Mouse (Mus musculus) neural tube, embryonic 13.5 days (tissue): ENCODE data around the gene Zfp992. TPM values are rescaled to one million over a fixed set of nuclear protein-coding genes. Genes with fewer than 3 reads are reported as not detected.
"Not testable (repeated sequence)": the region's sequence is repeated elsewhere in the genome, so short reads cannot be mapped to it uniquely, and the experiment has no call there.

Source experiments
- ATAC-seq: fragments of 200-750 bp; cut with Nextera tagmentation; 2 replicates; pipeline ENCODE4 v1.8.0; 2017; ENCODE audit warnings: low read depth, mild to moderate bottlenecking, moderate TSS enrichment, moderate library complexity
- H3K27ac ChIP-seq: fragments of 300-500 bp; sonication (generic); replicated peaks from 2 replicates; pipeline ENCODE4 v1.5.1; 2015; ENCODE audit warnings: moderate library complexity, mild to moderate bottlenecking, inconsistent platforms
- H3K27me3 ChIP-seq: fragments of 300-500 bp; sonication (generic); 2 replicates; pipeline ENCODE4 v1.6.1; 2015; ENCODE audit warnings: mild to moderate bottlenecking, inconsistent platforms
- H3K36me3 ChIP-seq: fragments of 300-500 bp; sonication (generic); 2 replicates; pipeline ENCODE4 v1.6.1; 2015; ENCODE audit warnings: mild to moderate bottlenecking, inconsistent platforms
- H3K4me1 ChIP-seq: fragments of 300-500 bp; sonication (generic); replicated peaks from 2 replicates; pipeline ENCODE4 v1.6.1; 2015; ENCODE audit warnings: inconsistent platforms
- H3K4me2 ChIP-seq: fragments of 300-500 bp; sonication (generic); 2 replicates; pipeline ENCODE4 v1.6.1; 2015; ENCODE audit warnings: inconsistent platforms, mild to moderate bottlenecking, moderate library complexity
- H3K4me3 ChIP-seq: fragments of 300-500 bp; sonication (generic); 2 replicates; pipeline ENCODE4 v1.5.1; 2015; ENCODE audit warnings: mild to moderate bottlenecking, inconsistent platforms
- H3K9ac ChIP-seq: fragments of 300-500 bp; sonication (generic); 2 replicates; pipeline ENCODE4 v1.6.1; 2015; ENCODE audit warnings: moderate library complexity, mild to moderate bottlenecking, inconsistent platforms
- H3K9me3 ChIP-seq: fragments of 300-500 bp; sonication (generic); 2 replicates; pipeline ENCODE4 v1.6.1; 2016; ENCODE audit warnings: inconsistent platforms
- WGBS: fragments of 180-500 bp; shearing (Covaris S2); methylation state at CpG from one replicate; pipeline ENCODE4 v1.1.7; 2015; 5-methylcytosine and 5-hydroxymethylcytosine counted together
- polyA plus RNA-seq: library from polyadenylated mRNA; unstranded; fragments of >200 nt; fragmentation: Nextera tagmentation; extraction: Ambion mirVana; gene quantifications from 2 replicates; pipeline ENCODE4 v1.2.1, GENCODE M21; 2015

Zfp992 gene
- polyA plus RNA-seq, 1 experiment from 2014 or later, result 2.0 TPM

GRCm38 (mm10) chr4:146480376-146481096 is 31.7 kb downstream of the Zfp992 start:
- H3K36me3 ChIP-seq, H3K9ac ChIP-seq, H3K27me3 ChIP-seq, H3K4me3 ChIP-seq, H3K27ac ChIP-seq, H3K4me1 ChIP-seq, H3K4me2 ChIP-seq: not testable (repeated sequence)
- peaks cover 86% of the 10 kb centered on the region for H3K9me3 ChIP-seq
- WGBS, result 74% methylated on average over 6 of the region's 6 CpGs
- ATAC-seq, result peak; percentile 30; the same call in 1 of the 2 replicates

GRCm38 (mm10) chr4:146482546-146482945 is 33.7 kb downstream of the Zfp992 start:
- H3K36me3 ChIP-seq, H3K9ac ChIP-seq, H3K4me3 ChIP-seq, H3K27ac ChIP-seq, H3K4me1 ChIP-seq, H3K27me3 ChIP-seq, ATAC-seq, H3K4me2 ChIP-seq: not testable (repeated sequence)
- WGBS, result 88% methylated on average over 10 of the region's 10 CpGs
- H3K9me3 ChIP-seq, result peaks cover 77% of the 10 kb centered on the region

- not testable (repeated sequence) for H3K4me2 ChIP-seq, H3K27me3 ChIP-seq, H3K4me1 ChIP-seq, H3K27ac ChIP-seq, H3K4me3 ChIP-seq, ATAC-seq, H3K36me3 ChIP-seq, H3K9ac ChIP-seq
- 76% methylated on average over 13 of the region's 13 CpGs for WGBS
- peaks cover 74% of the 10 kb centered on the region for H3K9me3 ChIP-seq
These were observed 34.9 kb downstream of the Zfp992 start for GRCm38 (mm10) chr4:146483571-146484280.

GRCm38 (mm10) chr4:146484676-146485075 is 35.9 kb downstream of the Zfp992 start:
- not testable (repeated sequence) for H3K36me3 ChIP-seq, ATAC-seq, H3K27ac ChIP-seq, H3K4me3 ChIP-seq, H3K4me1 ChIP-seq, H3K4me2 ChIP-seq, H3K9ac ChIP-seq, H3K27me3 ChIP-seq
- peaks cover 73% of the 10 kb centered on the region for H3K9me3 ChIP-seq

- not testable (repeated sequence) for H3K4me2 ChIP-seq, H3K36me3 ChIP-seq, ATAC-seq, H3K27ac ChIP-seq, H3K4me1 ChIP-seq, H3K9ac ChIP-seq, H3K4me3 ChIP-seq, H3K27me3 ChIP-seq
- peaks cover 70% of the 10 kb centered on the region for H3K9me3 ChIP-seq
- WGBS, result 74% methylated on average over 6 of the region's 6 CpGs
These were observed 36.5 kb downstream of the Zfp992 start for GRCm38 (mm10) chr4:146485183-146485939.

GRCm38 (mm10) chr4:146486753-146487152 is 37.9 kb downstream of the Zfp992 start:
- H3K9me3 ChIP-seq, result peaks cover 65% of the 10 kb centered on the region
- not testable (repeated sequence) for H3K27ac ChIP-seq, H3K4me3 ChIP-seq, H3K27me3 ChIP-seq, H3K36me3 ChIP-seq, H3K4me1 ChIP-seq, H3K4me2 ChIP-seq, ATAC-seq, H3K9ac ChIP-seq
- WGBS, result 74% methylated on average over 1 of the region's 1 CpGs

- not testable (repeated sequence) for H3K27me3 ChIP-seq, H3K4me3 ChIP-seq, H3K27ac ChIP-seq, H3K4me2 ChIP-seq, ATAC-seq, H3K4me1 ChIP-seq, H3K36me3 ChIP-seq, H3K9ac ChIP-seq
- peaks cover 67% of the 10 kb centered on the region for H3K9me3 ChIP-seq
- WGBS, result 75% methylated on average over 4 of the region's 4 CpGs
These were observed 40.4 kb downstream of the Zfp992 start for GRCm38 (mm10) chr4:146489196-146489595.

- H3K4me3 ChIP-seq, H3K27me3 ChIP-seq, H3K4me1 ChIP-seq, H3K9ac ChIP-seq, H3K36me3 ChIP-seq, H3K4me2 ChIP-seq, H3K27ac ChIP-seq, ATAC-seq: not testable (repeated sequence)
- peaks cover 63% of the 10 kb centered on the region for H3K9me3 ChIP-seq
- 89% methylated on average over 1 of the region's 1 CpGs for WGBS
These were observed 43.2 kb downstream of the Zfp992 start for GRCm38 (mm10) chr4:146491993-146492392.

- H3K27me3 ChIP-seq, result no peaks in the 10 kb centered on the region
- no peak for ATAC-seq
- H3K36me3 ChIP-seq, result no peaks in the 10 kb centered on the region
- H3K4me1 ChIP-seq, result no peaks in the 10 kb centered on the region
- no peak overlapping the region for H3K9ac ChIP-seq
- no peak overlapping the region for H3K27ac ChIP-seq
- peaks cover 67% of the 10 kb centered on the region for H3K9me3 ChIP-seq
- no peak overlapping the region for H3K4me3 ChIP-seq
- no peak overlapping the region for H3K4me2 ChIP-seq
These were observed 43.6 kb downstream of the Zfp992 start for GRCm38 (mm10) chr4:146492439-146492838.

- WGBS, result 43% methylated on average over 1 of the region's 1 CpGs
These were observed 44.0 kb downstream of the Zfp992 start for GRCm38 (mm10) chr4:146492851-146493250.

GRCm38 (mm10) chr4:146493319-146493907 is 44.6 kb downstream of the Zfp992 start:
- peaks cover 73% of the 10 kb centered on the region for H3K9me3 ChIP-seq
- not testable (repeated sequence) for H3K36me3 ChIP-seq, H3K27ac ChIP-seq, H3K4me2 ChIP-seq, ATAC-seq, H3K4me3 ChIP-seq, H3K9ac ChIP-seq, H3K27me3 ChIP-seq, H3K4me1 ChIP-seq
- 88% methylated on average over 6 of the region's 6 CpGs for WGBS

More at GRCm38 (mm10) chr4:146492851-146493250, 44.0 kb downstream of the Zfp992 start:
- Histone ChIP-seq H3K9ac (no peak overlapping the region), H3K4me3 (no peak overlapping the region), H3K36me3 (no peaks in the 10 kb centered on the region), H3K4me1 (no peaks in the 10 kb centered on the region), H3K27me3 (no peaks in the 10 kb centered on the region), H3K9me3 (peaks cover 71% of the 10 kb centered on the region), H3K4me2 (no peak overlapping the region), H3K27ac (no peak overlapping the region)
- ATAC-seq, result no peak; the same call in 1 of the 2 replicates

- ATAC-seq, result no peak
- Histone ChIP-seq H3K4me3 (no peak overlapping the region), H3K27ac (no peak overlapping the region), H3K4me2 (no peak overlapping the region), H3K9me3 (peaks cover 71% of the 10 kb centered on the region), H3K36me3 (no peaks in the 10 kb centered on the region), H3K9ac (no peak overlapping the region), H3K27me3 (no peaks in the 10 kb centered on the region), H3K4me1 (no peaks in the 10 kb centered on the region)
- WGBS, result 67% methylated on average over 4 of the region's 4 CpGs
These were observed 46.2 kb downstream of the Zfp992 start for GRCm38 (mm10) chr4:146494980-146495379.
